Mouse (Mus musculus) left cerebral cortex, postnatal 4 days (tissue): ENCODE measurements at regions not wholly inside any gene's neighbourhood (a gene's known extent, or its start where the extent isn't known, plus 50 kb on each side); places are given as distances from the start of the nearest gene placed in this dataset.

Source experiments
- DNase-seq: peaks from one replicate; pipeline ENCODE4 v3.0.0-alpha.2; 2022
- intact Hi-C: fragments of 180-260 bp; cut with DNase I; formaldehyde crosslinking; loops from one replicate; pipeline ENCODE4 v1.15.1; 2025

DNA sequence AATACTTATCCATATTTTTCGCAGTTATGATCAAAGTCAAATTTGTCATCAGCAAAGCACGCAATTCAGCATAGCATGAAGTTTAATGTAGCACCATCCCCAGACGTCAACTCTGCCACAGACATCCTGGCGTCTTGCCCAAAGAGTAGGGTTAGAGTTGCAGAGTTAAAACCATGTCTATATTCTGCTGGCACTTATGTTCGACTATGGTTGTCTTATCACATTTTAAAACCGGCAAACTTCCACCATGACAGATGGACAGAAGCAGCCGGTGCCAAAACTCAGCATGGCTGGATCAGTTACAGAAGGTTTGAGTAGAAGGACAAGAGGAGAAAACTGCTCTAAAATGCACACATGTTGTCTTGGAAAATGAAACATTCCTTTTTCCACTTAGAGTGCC lies 1383.6 kb upstream of the Slc39a10 start:
- intact Hi-C loops: no loop called here
- DNase-seq: peak; percentile 79

DNA sequence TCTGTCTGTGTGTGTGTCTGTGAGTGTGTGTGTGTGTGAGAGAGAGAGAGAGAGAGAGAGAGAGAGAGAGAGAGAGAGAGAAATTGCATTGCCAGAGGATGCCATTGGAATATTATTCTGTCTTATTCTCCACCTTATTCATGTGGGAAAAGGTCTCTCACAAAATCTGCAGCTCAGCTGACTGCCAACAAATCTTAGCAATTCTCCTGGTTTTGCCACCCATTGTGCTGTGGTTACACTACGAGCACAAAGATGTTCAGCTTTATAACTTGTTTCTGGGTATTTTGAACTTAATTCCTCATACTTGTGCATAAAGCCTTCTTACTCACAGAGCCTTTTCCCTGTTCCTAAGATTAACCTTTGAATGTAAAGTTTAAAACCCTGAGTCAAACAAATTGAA lies 1383.0 kb upstream of the Slc39a10 start:
- DNase-seq: peak; percentile 1
- intact Hi-C loops: no loop called here
